Mouse (Mus musculus) heart, adult 2 months (tissue): ENCODE measurements around the gene 4921509C19Rik.

Source experiments
- CTCF ChIP-seq: fragments of 200-600 bp; IDR thresholded peaks from 2 replicates; pipeline ENCODE4 v1.8.1; 2022; ENCODE audit warnings: antibody characterized with exemption, mild to moderate bottlenecking, moderate library complexity
- EP300 ChIP-seq: fragments of 200-500 bp; IDR thresholded peaks from 2 replicates; pipeline ENCODE4 v1.6.1; 2011; ENCODE audit warnings: low read depth, low read length, control low read depth; ENCODE audit not compliant: insufficient read depth
- POLR2A ChIP-seq: fragments of 200-500 bp; IDR thresholded peaks from 2 replicates; pipeline ENCODE4 v1.6.1; 2011; ENCODE audit warnings: mild to moderate bottlenecking, low read depth, low read length, control low read depth; ENCODE audit not compliant: insufficient read depth

DNA sequence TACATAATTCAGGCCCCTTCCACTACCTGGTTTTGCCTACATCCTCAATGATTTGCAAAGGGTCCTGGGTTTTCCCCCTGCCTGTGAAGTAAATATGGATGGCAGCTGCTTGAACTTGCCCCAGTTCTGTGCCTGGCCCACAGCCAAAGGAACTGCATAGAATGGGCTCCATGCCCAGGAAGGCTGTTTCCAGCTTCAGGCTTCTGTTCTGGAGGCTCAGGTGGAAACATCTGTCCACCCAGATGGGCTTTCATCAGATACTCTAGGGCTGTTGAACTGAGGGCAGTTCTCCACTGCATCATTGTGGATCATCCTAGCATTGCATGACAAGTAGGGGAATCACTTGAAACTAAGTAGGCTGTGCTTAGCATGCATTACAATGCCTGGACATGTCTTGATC, 36.2 kb upstream of the 4921509C19Rik start:
- TF ChIP-seq CTCF (no peak), EP300 (no peak), POLR2A (no peak)
